Mouse (Mus musculus): ENCODE results near the gene Olfr463. TPM values are rescaled to one million over a fixed set of nuclear protein-coding genes. Genes with fewer than 3 reads are reported as not detected.
A peak's percentile ranks its signal among the peaks of the same experiment; 100 is the strongest.

The Olfr463 gene
- total and polyA plus RNA-seq, 3 experiments, result not detected

DNA sequence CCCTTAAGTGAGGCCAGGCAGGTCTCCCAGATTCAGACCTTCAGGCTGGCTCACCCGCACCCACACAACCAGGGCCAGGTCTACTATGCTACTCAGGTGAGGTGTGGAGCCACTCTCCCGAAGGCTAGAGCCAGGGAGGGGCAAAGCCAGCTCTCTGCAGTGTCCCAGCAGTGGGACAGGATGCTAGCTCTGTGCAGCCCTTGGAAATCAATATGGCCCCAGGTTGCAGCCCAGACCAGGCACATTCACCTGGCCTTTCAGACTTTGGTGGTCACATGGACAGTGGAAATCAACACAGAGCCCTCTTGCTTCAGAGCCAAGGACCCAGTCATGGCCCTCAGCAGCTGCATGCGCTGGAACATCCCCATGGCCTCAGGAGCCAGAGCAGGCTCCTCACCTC, 7.1 kb upstream of the Olfr463 start:
- H3K36me3 ChIP-seq (ENCODE audit: control insufficient read depth in 1 of 2, insufficient read depth in 2 of 2, low read length in 2 of 2), result no peaks in the 10 kb centered on the region
- H3K27me3 ChIP-seq (ENCODE audit: control insufficient read depth in 1 of 2, insufficient read depth in 2 of 2, low read length in 2 of 2), result peaks cover 3 to 7% of the 10 kb centered on the region in 2 experiments; a peak in 3 of 4 replicates
- no peak overlapping the region for H3K27ac ChIP-seq (ENCODE audit: control insufficient read depth, low read depth, low read length)
- TF ChIP-seq CHD2 (IDR thresholded peaks at IDR 0.05; ENCODE audit: low read length), result no peak
- no peak for TF ChIP-seq ZMIZ1 (IDR thresholded peaks at IDR 0.05; ENCODE audit: low read depth, low read length)
- no peak for TF ChIP-seq TAL1 (IDR thresholded peaks at IDR 0.05; ENCODE audit: low read length)
- no peak for TF ChIP-seq KAT2A (conservative IDR thresholded peaks at IDR 0.05; ENCODE audit: low read depth, low read length)
- TF ChIP-seq NELFE (IDR thresholded peaks at IDR 0.05; ENCODE audit: low read depth, low read length), result no peak
- H3K9ac ChIP-seq (ENCODE audit: control insufficient read depth, low read depth, low read length, poor library complexity, severe bottlenecking), result no peak overlapping the region
- no peaks in the 10 kb centered on the region for H3K9me3 ChIP-seq (replicated peaks; ENCODE audit: insufficient read depth, low read length)
- DNase-seq (ENCODE audit: low read depth, low spot score), result no peak
- no peaks in the 10 kb centered on the region for H3K4me1 ChIP-seq (ENCODE audit: control insufficient read depth in 1 of 2, insufficient read depth in 2 of 2, low read length in 2 of 2)
- no peak overlapping the region for H3K4me3 ChIP-seq (ENCODE audit: control insufficient read depth in 1 of 2, insufficient read depth in 1 of 2, low read depth in 2 of 2, low read length in 2 of 2)
- no peaks in the 10 kb centered on the region for H3K79me2 ChIP-seq (ENCODE audit: control insufficient read depth, insufficient read depth, low read length, poor library complexity)

DNA sequence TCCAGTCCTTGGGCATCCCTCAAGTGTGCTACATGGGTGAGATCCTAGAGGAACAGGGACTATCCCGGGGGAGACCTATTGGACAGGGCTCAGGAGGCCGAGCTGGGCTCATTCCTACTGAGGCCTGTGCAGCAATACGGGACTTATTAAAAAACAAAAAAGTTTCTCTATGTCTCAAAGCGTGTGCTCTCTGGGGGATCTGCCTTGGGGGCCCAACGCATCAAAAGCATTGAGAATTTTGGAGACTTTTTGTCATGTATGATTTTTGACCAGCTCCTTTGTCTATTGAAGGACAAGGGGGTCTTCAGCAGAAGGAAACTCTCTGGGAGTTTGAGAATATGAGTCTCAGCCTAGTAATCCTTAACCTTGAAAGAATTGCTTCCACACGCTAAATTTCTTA, 5.0 kb downstream of the Olfr463 start, which contains the start of gene Olfr462:
Gene Olfr462, minus strand, starts transcription at position 101 of the 400 bp plus-strand sequence.
- Histone ChIP-seq H3K79me2 (ENCODE audit: control insufficient read depth, insufficient read depth, low read length, poor library complexity) (no peaks in the 10 kb centered on the region), H3K9me3 (replicated peaks; ENCODE audit: insufficient read depth, low read length) (no peaks in the 10 kb centered on the region), H3K27ac (ENCODE audit: control insufficient read depth, low read depth, low read length) (no peak within 1 kb of the TSS), H3K9ac (ENCODE audit: control insufficient read depth, low read depth, low read length, poor library complexity, severe bottlenecking) (no peak within 1 kb of the TSS), H3K36me3 (ENCODE audit: control insufficient read depth in 1 of 2, insufficient read depth in 2 of 2, low read length in 2 of 2) (no peaks in the 10 kb centered on the region), H3K27me3 (ENCODE audit: control insufficient read depth in 1 of 2, insufficient read depth in 2 of 2, low read length in 2 of 2) (peaks cover 19 to 21% of the 10 kb centered on the region in 2 experiments), H3K4me1 (ENCODE audit: control insufficient read depth in 1 of 2, insufficient read depth in 2 of 2, low read length in 2 of 2) (no peaks in the 10 kb centered on the region), H3K4me3 (ENCODE audit: control insufficient read depth in 1 of 2, insufficient read depth in 1 of 2, low read depth in 2 of 2, low read length in 2 of 2) (no peak within 1 kb of the TSS)
- no peak for DNase-seq (ENCODE audit: low read depth, low spot score)
- TF ChIP-seq GATA1 (IDR thresholded peaks at IDR 0.05; ENCODE audit: low read depth, low read length) (no peak), ZKSCAN1 (IDR thresholded peaks at IDR 0.05; ENCODE audit: low read depth, low read length) (no peak)

DNA sequence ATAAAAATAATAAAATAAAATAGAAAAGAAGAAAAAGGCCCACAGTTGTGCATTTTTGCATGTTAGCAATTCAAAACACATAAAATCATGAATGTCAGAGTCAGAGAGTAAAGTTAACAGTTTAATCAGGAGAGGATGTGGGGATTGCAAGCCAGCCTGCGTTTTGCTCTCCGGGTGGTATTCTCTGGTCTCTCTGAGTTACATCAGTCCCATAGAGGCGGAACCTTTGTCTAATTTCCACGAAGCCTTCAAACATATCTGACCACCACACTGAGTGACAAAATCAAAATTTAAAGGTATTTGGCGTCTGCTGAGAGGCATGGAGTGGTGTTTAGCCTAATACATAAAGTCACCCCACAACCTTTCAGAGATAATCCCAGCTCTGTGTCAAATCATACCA, 12.3 kb downstream of the Olfr463 start:
- peak; percentile 51 for DNase-seq (ENCODE audit: low read depth, low spot score)
- H3K4me1 ChIP-seq (ENCODE audit: control insufficient read depth in 1 of 2, insufficient read depth in 2 of 2, low read length in 2 of 2), result peaks cover 0 to 5% of the 10 kb centered on the region in 2 experiments; a peak in 2 of 4 replicates
- TF ChIP-seq MYB (IDR thresholded peaks at IDR 0.05; ENCODE audit: low read depth, low read length) (no peak), MAZ (IDR thresholded peaks at IDR 0.05; ENCODE audit: low read depth, low read length) (no peak), MAX (IDR thresholded peaks at IDR 0.05; ENCODE audit: low read length) (no peak), USF2 (IDR thresholded peaks at IDR 0.05; ENCODE audit: borderline replicate concordance in 1 of 2, insufficient read depth in 1 of 2, low read depth in 1 of 2, low read length in 2 of 2) (no peak), RCOR1 (IDR thresholded peaks at IDR 0.05; ENCODE audit: low read depth, low read length) (no peak), RAD21 (IDR thresholded peaks at IDR 0.05; ENCODE audit: low read depth, low read length) (no peak), ZNF384 (IDR thresholded peaks at IDR 0.05; ENCODE audit: low read depth, low read length) (no peak), TCF12 (IDR thresholded peaks at IDR 0.05; ENCODE audit: low read depth, low read length) (peak; percentile 24; the same call in 1 of the 2 replicates), CHD2 (IDR thresholded peaks at IDR 0.05; ENCODE audit: low read length) (no peak), CTCF (IDR thresholded peaks at IDR 0.05 in 2 of 3, conservative IDR thresholded peaks at IDR 0.05 in 1 of 3; ENCODE audit: control insufficient read depth in 1 of 3, insufficient read depth in 1 of 3, low read depth in 2 of 3, low read length in 3 of 3, poor library complexity in 1 of 3, severe bottlenecking in 1 of 3) (no peak), MEF2A (IDR thresholded peaks at IDR 0.05; ENCODE audit: extremely low read depth, insufficient replicate concordance, low read depth, low read length, poor library complexity, severe bottlenecking) (no peak), ELF1 (IDR thresholded peaks at IDR 0.05; ENCODE audit: low read depth, low read length) (no peak), GABPA (IDR thresholded peaks at IDR 0.05; ENCODE audit: low read depth, low read length) (no peak), EP300 (IDR thresholded peaks at IDR 0.05; ENCODE audit: low read depth in 1 of 2, low read length in 2 of 2) (peak in 1 of 2 experiments; percentile 21; a peak in 1 of 4 replicates), MYC (IDR thresholded peaks at IDR 0.05; ENCODE audit: low read depth, low read length) (no peak)
- H3K4me3 ChIP-seq (ENCODE audit: control insufficient read depth in 1 of 2, insufficient read depth in 1 of 2, low read depth in 2 of 2, low read length in 2 of 2), result peak overlapping the region in 1 of 2 experiments; percentile 51; a peak in 1 of 4 replicates
- no peaks in the 10 kb centered on the region for H3K9me3 ChIP-seq (replicated peaks; ENCODE audit: insufficient read depth, low read length)
- H3K27ac ChIP-seq (ENCODE audit: control insufficient read depth, low read depth, low read length), result peak overlapping the region; percentile 57; the same call in 1 of the 2 replicates
- no peaks in the 10 kb centered on the region for H3K79me2 ChIP-seq (ENCODE audit: control insufficient read depth, insufficient read depth, low read length, poor library complexity)
- H3K27me3 ChIP-seq (ENCODE audit: control insufficient read depth in 1 of 2, insufficient read depth in 2 of 2, low read length in 2 of 2), result peaks cover 7 to 18% of the 10 kb centered on the region in 2 experiments
- peak overlapping the region; percentile 44; the same call in 1 of the 2 replicates for H3K9ac ChIP-seq (ENCODE audit: control insufficient read depth, low read depth, low read length, poor library complexity, severe bottlenecking)
- no peaks in the 10 kb centered on the region; a peak in 1 of 4 replicates for H3K36me3 ChIP-seq (ENCODE audit: control insufficient read depth in 1 of 2, insufficient read depth in 2 of 2, low read length in 2 of 2)
